Mouse (Mus musculus) hindbrain, embryonic 14.5 days (tissue): ENCODE data around the gene Olfr918. TPM values are rescaled to one million over a fixed set of nuclear protein-coding genes. Genes with fewer than 3 reads are reported as not detected.

Experiments used
- polyA plus RNA-seq: library from polyadenylated mRNA; unstranded; fragments of >200 nt; fragmentation: Nextera tagmentation; extraction: Ambion mirVana; gene quantifications from 2 replicates; pipeline ENCODE4 v1.2.1, GENCODE M21; 2014

The Olfr918 gene
- polyA plus RNA-seq, 1 experiment from 2014 or later, result not detected

Other genes with a start within 250 kb of the Olfr918 start
- gene Olfr901, start 245.1 kb downstream of the Olfr918 start, polyA plus RNA-seq, result not detected in 2 replicates
- not detected in 2 replicates for gene Olfr902, start 226.9 kb downstream of the Olfr918 start, polyA plus RNA-seq
- not detected in 2 replicates for gene Olfr904, start 211.5 kb downstream of the Olfr918 start, polyA plus RNA-seq
- gene Olfr905, start 203.5 kb downstream of the Olfr918 start, polyA plus RNA-seq, result not detected in 2 replicates
- gene Olfr906, start 187.5 kb downstream of the Olfr918 start, polyA plus RNA-seq, result not detected in 2 replicates
- gene Olfr907, start 178.8 kb downstream of the Olfr918 start, polyA plus RNA-seq, result not detected in 2 replicates
- not detected in 2 replicates for gene Olfr911-ps1, start 153.0 kb downstream of the Olfr918 start, polyA plus RNA-seq
- gene Olfr910, start 136.8 kb downstream of the Olfr918 start, polyA plus RNA-seq, result not detected in 2 replicates
- not detected in 2 replicates for gene Olfr912, start 94.4 kb downstream of the Olfr918 start, polyA plus RNA-seq
- gene Olfr913, start 81.8 kb downstream of the Olfr918 start, polyA plus RNA-seq, result not detected in 2 replicates
- gene Olfr914, start 69.5 kb downstream of the Olfr918 start, polyA plus RNA-seq, result not detected in 2 replicates
- not detected in 2 replicates for gene Olfr916, start 14.7 kb downstream of the Olfr918 start, polyA plus RNA-seq
- gene Olfr917, start 8.8 kb downstream of the Olfr918 start, polyA plus RNA-seq, result not detected in 2 replicates
- not detected in 2 replicates for gene Olfr919, start 29.1 kb upstream of the Olfr918 start, polyA plus RNA-seq
- 9.8 and 10.1 TPM in 2 replicates for gene Vwa5a, start 43.7 kb upstream of the Olfr918 start, polyA plus RNA-seq
- gene Olfr920, start 77.7 kb upstream of the Olfr918 start, polyA plus RNA-seq, result not detected in 2 replicates
- gene Olfr921, start 98.5 kb upstream of the Olfr918 start, polyA plus RNA-seq, result not detected in 2 replicates
- not detected in 2 replicates for gene Olfr922, start 140.0 kb upstream of the Olfr918 start, polyA plus RNA-seq
- gene Olfr923, start 151.9 kb upstream of the Olfr918 start, polyA plus RNA-seq, result not detected in 2 replicates
- gene Olfr924, start 169.8 kb upstream of the Olfr918 start, polyA plus RNA-seq, result not detected in 2 replicates
- not detected in 2 replicates for gene Olfr26, start 180.5 kb upstream of the Olfr918 start, polyA plus RNA-seq
- gene Olfr926, start 202.5 kb upstream of the Olfr918 start, polyA plus RNA-seq, result not detected in 2 replicates